Mouse (Mus musculus) G1E (cell line): ENCODE data around the gene Tbata.

ENCODE experiments used
- CTCF ChIP-seq: IDR thresholded peaks from 2 replicates; pipeline ENCODE4 v1.5.1; 2012; ENCODE audit warnings: low read depth, low read length, inconsistent platforms, mixed read lengths
- POLR2AphosphoS5 ChIP-seq: IDR thresholded peaks from 2 replicates; pipeline ENCODE4 v1.6.1; 2012; ENCODE audit warnings: low read depth, low read length, inconsistent platforms; ENCODE audit not compliant: insufficient replicate concordance

GRCm38 (mm10) chr10:61146807-61147156 is 25.0 kb upstream of the Tbata start:
- TF ChIP-seq CTCF: no peak
- no peak for TF ChIP-seq POLR2AphosphoS5
